Mouse (Mus musculus): ENCODE measurements around the gene Pramel3. TPM values are rescaled to one million over a fixed set of nuclear protein-coding genes. Genes with fewer than 3 reads are reported as not detected.
"Not testable (repeated sequence)": the region's sequence is repeated elsewhere in the genome, so short reads cannot be mapped to it uniquely, and the experiment has no call there.

Pramel3 gene
- not detected for total RNA-seq (2021)
- long read RNA-seq, experiment 1: 0 reads
- long read RNA-seq, experiment 2: 0 reads

DNA sequence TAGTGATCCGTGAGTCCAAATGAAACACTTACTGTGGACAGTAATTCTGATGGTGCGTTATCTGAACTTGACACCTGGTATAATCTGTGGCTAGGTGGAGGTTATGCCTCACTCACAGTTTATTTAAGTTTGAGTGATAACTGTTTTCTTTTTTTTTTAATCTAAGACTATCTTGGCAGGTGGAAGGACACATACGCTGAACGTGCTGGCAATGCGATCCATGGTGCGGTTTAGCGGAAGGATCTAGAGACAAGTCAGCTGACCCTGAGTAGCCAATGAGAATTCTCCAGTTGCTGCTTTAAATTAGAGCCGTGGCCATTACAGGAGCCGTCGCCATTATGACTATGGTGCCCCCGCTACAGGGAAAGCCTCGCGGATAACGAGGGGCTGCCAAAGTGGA lies at the start of gene Pramel3:
Gene Pramel3 (plus strand): TSS at position 301 of the 400 bp plus-strand sequence.
- DNase-seq (ENCODE audit: low spot score in 2 of 2): not testable (repeated sequence)

GRCm38 (mm10) chrX:135360685-135361084 lies 58.6 kb downstream of the Pramel3 start:
- DNase-seq (ENCODE audit: low spot score in 2 of 2): not testable (repeated sequence)

GRCm38 (mm10) chrX:135361943-135362342 lies 59.8 kb downstream of the Pramel3 start:
- DNase-seq (ENCODE audit: low spot score in 2 of 2): not testable (repeated sequence)

Other genes with a start within 250 kb of the Pramel3 start
- gene Gm15023, start 124.7 kb upstream of the Pramel3 start, total RNA-seq (2021): not detected
- 1 to 10 TPM; 1.7 to 4.8 TPM for gene Tceal6, start 91.6 kb upstream of the Pramel3 start, total RNA-seq (2021)
- not detected for gene Gm5128, start 71.0 kb downstream of the Pramel3 start, total RNA-seq (2021)
- gene Gm7903, start 131.5 kb downstream of the Pramel3 start, total RNA-seq (2021): not detected
- not detected for gene AV320801, start 192.3 kb downstream of the Pramel3 start, total RNA-seq (2021)

Measured in adrenal gland, postnatal 4 days (tissue).